Mouse (Mus musculus) T-helper 2 cell (primary cell): ENCODE measurements around the gene Klhl40.

Experiments used
- in situ Hi-C: fragments of 300-600 bp; cut with MboI, MseI; formaldehyde crosslinking; loops from one replicate; pipeline ENCODE4 v1.15.1; 2025; ENCODE audit warnings: high pct_unique_total_duplicates

The Klhl40 gene

DNA sequence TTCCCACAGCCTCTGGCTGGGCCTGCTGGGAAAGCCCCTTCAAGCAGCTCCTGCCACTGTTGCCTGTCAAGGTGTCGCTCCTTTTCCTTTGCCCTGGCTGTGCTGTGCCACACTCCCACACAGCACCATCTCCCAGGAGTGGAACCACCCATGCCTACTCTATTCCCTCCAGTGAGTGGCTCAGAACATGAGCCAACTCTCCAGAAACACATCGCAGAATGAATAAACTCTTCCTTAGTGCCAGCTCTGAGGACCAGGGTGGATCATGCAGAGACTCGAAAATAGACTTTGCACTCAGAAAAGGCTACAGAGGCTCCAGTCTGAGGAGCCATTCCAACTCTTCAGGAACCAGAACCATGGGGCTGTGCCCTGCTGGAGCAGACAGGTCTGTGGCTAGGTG lies 48.9 kb downstream of the Klhl40 start:
- in situ Hi-C loops = no loop called here

DNA sequence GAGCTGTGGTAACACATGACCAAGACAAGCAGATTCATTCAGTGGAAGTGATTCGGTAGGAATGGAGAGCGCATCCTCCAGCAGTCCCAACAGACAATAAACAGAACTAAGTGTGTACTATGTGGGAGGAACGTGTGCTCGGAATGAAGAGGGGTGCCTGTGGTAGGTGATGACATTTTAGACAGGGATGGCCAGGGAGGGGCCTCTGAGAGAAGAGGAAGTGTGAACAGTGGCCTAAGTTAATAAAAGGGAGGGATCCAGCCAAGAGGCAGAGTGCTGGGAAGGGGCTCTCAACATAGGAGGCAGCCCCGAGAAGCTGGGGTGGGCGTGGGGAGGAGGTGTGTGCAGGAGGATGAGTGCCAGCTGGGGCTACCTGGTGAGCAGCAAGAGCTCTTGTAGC lies 50.9 kb downstream of the Klhl40 start:
- in situ Hi-C loops = no loop called here

DNA sequence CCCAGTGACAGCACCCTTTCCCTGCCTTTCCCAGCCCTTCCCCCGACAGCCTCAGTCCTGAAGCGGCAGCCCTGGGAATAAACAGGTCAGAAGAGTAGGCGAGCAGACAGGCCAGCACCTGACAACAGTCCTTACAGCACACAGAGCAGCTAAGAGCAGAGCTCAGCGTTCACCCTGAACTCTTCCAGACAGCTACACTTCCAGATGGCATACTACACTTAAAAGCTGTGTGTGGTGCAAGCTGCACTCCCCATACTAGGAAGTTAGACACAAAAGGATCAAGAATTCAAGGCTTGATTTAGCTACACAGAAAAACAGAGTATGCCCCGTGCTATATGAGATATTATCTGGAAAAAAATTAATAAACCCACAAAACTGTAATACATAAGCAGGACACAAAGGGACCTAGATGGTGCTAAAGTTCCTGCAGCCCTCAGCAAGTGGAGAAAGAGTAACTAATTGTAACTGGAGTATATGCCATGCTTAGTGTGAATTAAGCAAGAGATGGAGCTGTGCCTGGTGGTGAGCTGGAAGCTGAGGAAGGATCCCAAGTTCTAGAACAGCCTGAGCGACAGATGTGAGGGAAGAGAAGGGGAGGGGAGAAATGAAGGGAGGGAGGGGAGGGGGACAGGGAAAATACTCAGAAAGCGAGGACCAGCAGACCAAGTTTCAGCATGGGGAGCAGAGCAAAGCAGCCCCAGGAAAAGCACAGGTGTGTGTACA lies 52.0 kb downstream of the Klhl40 start:
- in situ Hi-C loops = no loop called here

DNA sequence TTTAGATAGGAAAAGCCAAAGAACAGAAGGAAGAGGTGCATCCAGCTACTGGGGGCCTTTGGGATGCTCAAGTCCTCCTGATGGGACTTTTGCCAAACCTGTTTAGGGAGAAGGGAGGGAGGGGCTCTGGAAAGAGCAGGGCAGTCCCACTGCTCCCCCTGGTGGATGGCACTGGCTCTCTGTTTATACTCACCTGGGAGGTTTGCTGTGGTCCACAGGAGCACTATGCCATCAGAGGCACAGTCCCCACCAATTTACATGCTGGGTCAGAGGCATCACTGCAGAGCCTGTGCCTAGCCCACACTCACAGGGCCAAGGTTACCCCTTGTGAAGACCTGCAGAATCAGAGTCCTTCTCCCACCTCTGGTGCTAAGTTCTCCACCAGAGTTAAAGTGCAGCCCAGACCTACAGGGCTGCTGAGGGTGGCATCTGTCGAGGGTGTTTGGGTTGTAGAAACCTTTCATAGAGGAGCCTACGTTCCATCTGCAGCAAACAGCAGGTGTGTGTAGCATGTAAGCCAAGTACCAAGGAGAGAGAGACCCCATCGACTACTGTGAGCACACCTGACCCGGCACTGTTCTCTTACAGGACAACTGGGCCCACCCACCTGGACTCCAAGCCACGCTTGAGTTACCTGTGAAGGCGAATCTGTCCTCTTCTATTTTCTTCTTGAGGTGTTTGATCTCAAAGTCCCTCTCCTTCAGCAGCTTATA lies 53.0 kb downstream of the Klhl40 start:
- in situ Hi-C loops = no loop called here

DNA sequence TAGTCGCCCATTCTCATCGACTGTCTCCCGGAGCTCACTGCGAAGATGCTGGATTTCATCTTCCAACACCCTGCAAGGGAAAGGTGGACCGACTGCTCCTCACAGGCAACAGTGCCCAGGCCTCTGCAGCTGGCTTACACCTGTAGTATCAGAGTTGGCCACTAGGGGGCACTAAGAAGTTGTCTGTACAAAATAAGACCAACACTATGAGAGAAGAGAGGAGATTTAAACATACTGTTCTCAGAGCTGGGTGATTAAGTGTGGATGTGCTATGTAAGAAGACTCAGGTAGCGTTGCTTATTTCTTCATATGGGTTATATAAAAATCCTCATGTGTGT lies 53.5 kb downstream of the Klhl40 start:
- in situ Hi-C loops = no loop called here
